Mouse (Mus musculus) neural tube, embryonic 13.5 days (tissue): ENCODE data around the gene R3hdm4. TPM values are rescaled to one million over a fixed set of nuclear protein-coding genes. Genes with fewer than 3 reads are reported as not detected.
A peak's percentile ranks its signal among the peaks of the same experiment; 100 is the strongest.

Source experiments
- ATAC-seq: fragments of 200-750 bp; cut with Nextera tagmentation; 2 replicates; pipeline ENCODE4 v1.8.0; 2017; ENCODE audit warnings: low read depth, mild to moderate bottlenecking, moderate TSS enrichment, moderate library complexity
- H3K27ac ChIP-seq: fragments of 300-500 bp; sonication (generic); replicated peaks from 2 replicates; pipeline ENCODE4 v1.5.1; 2015; ENCODE audit warnings: moderate library complexity, mild to moderate bottlenecking, inconsistent platforms
- H3K27me3 ChIP-seq: fragments of 300-500 bp; sonication (generic); 2 replicates; pipeline ENCODE4 v1.6.1; 2015; ENCODE audit warnings: mild to moderate bottlenecking, inconsistent platforms
- H3K36me3 ChIP-seq: fragments of 300-500 bp; sonication (generic); 2 replicates; pipeline ENCODE4 v1.6.1; 2015; ENCODE audit warnings: mild to moderate bottlenecking, inconsistent platforms
- H3K4me1 ChIP-seq: fragments of 300-500 bp; sonication (generic); replicated peaks from 2 replicates; pipeline ENCODE4 v1.6.1; 2015; ENCODE audit warnings: inconsistent platforms
- H3K4me2 ChIP-seq: fragments of 300-500 bp; sonication (generic); 2 replicates; pipeline ENCODE4 v1.6.1; 2015; ENCODE audit warnings: inconsistent platforms, mild to moderate bottlenecking, moderate library complexity
- H3K4me3 ChIP-seq: fragments of 300-500 bp; sonication (generic); 2 replicates; pipeline ENCODE4 v1.5.1; 2015; ENCODE audit warnings: mild to moderate bottlenecking, inconsistent platforms
- H3K9ac ChIP-seq: fragments of 300-500 bp; sonication (generic); 2 replicates; pipeline ENCODE4 v1.6.1; 2015; ENCODE audit warnings: moderate library complexity, mild to moderate bottlenecking, inconsistent platforms
- H3K9me3 ChIP-seq: fragments of 300-500 bp; sonication (generic); 2 replicates; pipeline ENCODE4 v1.6.1; 2016; ENCODE audit warnings: inconsistent platforms
- WGBS: fragments of 180-500 bp; shearing (Covaris S2); methylation state at CpG from one replicate; pipeline ENCODE4 v1.1.7; 2015; 5-methylcytosine and 5-hydroxymethylcytosine counted together
- polyA plus RNA-seq: library from polyadenylated mRNA; unstranded; fragments of >200 nt; fragmentation: Nextera tagmentation; extraction: Ambion mirVana; gene quantifications from 2 replicates; pipeline ENCODE4 v1.2.1, GENCODE M21; 2015

R3hdm4 gene
- polyA plus RNA-seq, 1 experiment from 2014 or later: 249 TPM

GRCm38 (mm10) chr10:79936911-79937441 lies 16.0 kb upstream of the R3hdm4 start:
- 51% methylated on average over 27 of the region's 27 CpGs for WGBS
- Histone ChIP-seq H3K4me3 (no peak overlapping the region), H3K36me3 (peaks cover 45% of the 10 kb centered on the region), H3K27ac (peak overlapping the region; percentile 61), H3K4me2 (peak overlapping the region; percentile 27; the same call in 1 of the 2 replicates), H3K9me3 (no peaks in the 10 kb centered on the region), H3K27me3 (no peaks in the 10 kb centered on the region), H3K9ac (peak overlapping the region; percentile 41; the same call in 1 of the 2 replicates), H3K4me1 (peaks cover 62% of the 10 kb centered on the region)
- peak; percentile 26; the same call in 1 of the 2 replicates for ATAC-seq

DNA sequence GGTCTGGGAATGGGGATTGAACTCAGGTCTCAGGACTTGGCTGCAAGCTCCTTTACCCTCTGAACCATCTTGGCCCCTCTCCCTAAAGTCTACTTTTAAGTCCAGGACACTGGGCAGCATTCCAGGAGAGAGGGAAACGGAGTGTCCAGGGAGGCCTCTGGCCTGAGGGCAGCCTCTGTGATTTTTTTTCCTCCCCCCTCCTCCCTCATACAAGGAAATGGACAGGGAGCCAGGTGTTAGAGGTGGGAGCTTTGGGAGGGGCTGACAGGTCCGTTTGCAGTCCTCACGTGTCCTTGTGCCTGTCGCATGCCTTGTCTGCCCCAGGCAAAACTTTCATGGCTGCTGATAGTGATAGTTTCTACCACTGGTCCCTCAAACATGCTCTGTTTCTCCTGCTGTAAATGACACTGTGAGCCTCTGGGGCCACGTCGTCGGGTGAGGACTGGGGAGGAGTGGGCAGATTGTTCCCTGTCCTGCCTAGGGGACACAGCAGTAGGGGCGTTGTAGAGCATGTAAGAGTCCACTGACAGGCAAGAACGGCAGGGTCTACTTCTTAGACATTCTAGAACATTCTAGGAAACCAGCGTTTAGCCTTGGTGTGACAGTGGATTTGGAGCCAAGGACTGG lies 15.4 kb upstream of the R3hdm4 start:
- H3K36me3 ChIP-seq: peaks cover 46% of the 10 kb centered on the region
- no peaks in the 10 kb centered on the region for H3K9me3 ChIP-seq
- peaks cover 68% of the 10 kb centered on the region for H3K4me1 ChIP-seq
- no peaks in the 10 kb centered on the region for H3K27me3 ChIP-seq
- H3K27ac ChIP-seq: peak overlapping the region; percentile 61
- peak overlapping the region; percentile 27; the same call in 1 of the 2 replicates for H3K4me2 ChIP-seq
- ATAC-seq: no peak
- no peak overlapping the region for H3K4me3 ChIP-seq
- 75% methylated on average over 10 of the region's 10 CpGs for WGBS
- no peak overlapping the region for H3K9ac ChIP-seq

GRCm38 (mm10) chr10:79934794-79935569 lies 14.0 kb upstream of the R3hdm4 start:
- Histone ChIP-seq H3K9ac (no peak overlapping the region), H3K4me3 (no peak overlapping the region), H3K36me3 (peaks cover 47% of the 10 kb centered on the region), H3K4me2 (no peak overlapping the region), H3K9me3 (no peaks in the 10 kb centered on the region), H3K27ac (peak overlapping the region; percentile 80), H3K27me3 (no peaks in the 10 kb centered on the region), H3K4me1 (peaks cover 82% of the 10 kb centered on the region)
- no peak for ATAC-seq
- 89% methylated on average over 16 of the region's 16 CpGs for WGBS

- Histone ChIP-seq H3K36me3 (peaks cover 47% of the 10 kb centered on the region), H3K27me3 (no peaks in the 10 kb centered on the region), H3K4me3 (no peak overlapping the region), H3K4me1 (peaks cover 89% of the 10 kb centered on the region), H3K9me3 (no peaks in the 10 kb centered on the region), H3K9ac (no peak overlapping the region; the same call in 1 of the 2 replicates), H3K4me2 (no peak overlapping the region), H3K27ac (peak overlapping the region; percentile 80)
- 0 out of 2 replicates have a peak, but pooled peaks have one; percentile 15 for ATAC-seq
- 51% methylated on average over 13 of the region's 13 CpGs for WGBS
Measured at GRCm38 (mm10) chr10:79934272-79934721, 13.3 kb upstream of the R3hdm4 start.

GRCm38 (mm10) chr10:79933861-79934260 lies 12.9 kb upstream of the R3hdm4 start:
- no peaks in the 10 kb centered on the region for H3K27me3 ChIP-seq
- peak overlapping the region; percentile 80 for H3K27ac ChIP-seq
- ATAC-seq: no peak
- H3K9me3 ChIP-seq: no peaks in the 10 kb centered on the region
- peak overlapping the region; percentile 38; the same call in 1 of the 2 replicates for H3K9ac ChIP-seq
- no peak overlapping the region for H3K4me2 ChIP-seq
- WGBS: 27% methylated on average over 6 of the region's 6 CpGs
- no peak overlapping the region for H3K4me3 ChIP-seq
- peaks cover 47% of the 10 kb centered on the region for H3K36me3 ChIP-seq
- H3K4me1 ChIP-seq: peaks cover 94% of the 10 kb centered on the region

DNA sequence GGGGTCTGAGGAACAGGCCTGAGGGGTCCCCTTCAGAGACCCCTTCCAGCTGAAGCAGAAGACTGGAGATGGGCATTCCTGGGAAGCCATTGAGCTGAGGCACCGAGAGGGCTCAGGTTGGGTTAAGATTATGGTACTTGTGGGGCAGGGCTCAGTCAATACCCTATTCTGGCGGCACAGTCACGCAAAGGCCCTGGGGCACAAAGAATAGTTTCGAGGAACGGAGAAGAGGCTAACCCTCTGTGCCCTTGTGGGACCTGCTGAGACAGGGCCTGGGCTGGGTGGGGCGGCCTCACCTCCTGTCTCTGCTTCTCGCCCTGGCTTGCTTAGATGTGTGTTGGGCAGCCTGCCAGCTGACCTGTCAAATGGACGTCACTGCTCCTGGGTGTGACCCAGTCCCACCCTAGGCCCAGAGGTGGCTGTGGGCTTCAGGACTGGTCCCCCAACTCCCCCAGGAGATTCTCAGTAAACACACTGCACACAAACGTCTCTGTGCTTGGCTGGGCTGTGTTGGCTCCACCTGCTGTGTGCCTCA lies 12.2 kb upstream of the R3hdm4 start:
- H3K27me3 ChIP-seq: no peaks in the 10 kb centered on the region
- peak overlapping the region; percentile 43; the same call in 1 of the 2 replicates for H3K9ac ChIP-seq
- H3K4me1 ChIP-seq: peaks cover 95% of the 10 kb centered on the region
- ATAC-seq: no peak
- peaks cover 47% of the 10 kb centered on the region for H3K36me3 ChIP-seq
- peak overlapping the region; percentile 80 for H3K27ac ChIP-seq
- no peaks in the 10 kb centered on the region for H3K9me3 ChIP-seq
- WGBS: 62% methylated on average over 9 of the region's 9 CpGs
- H3K4me2 ChIP-seq: no peak overlapping the region; the same call in 1 of the 2 replicates
- no peak overlapping the region for H3K4me3 ChIP-seq

DNA sequence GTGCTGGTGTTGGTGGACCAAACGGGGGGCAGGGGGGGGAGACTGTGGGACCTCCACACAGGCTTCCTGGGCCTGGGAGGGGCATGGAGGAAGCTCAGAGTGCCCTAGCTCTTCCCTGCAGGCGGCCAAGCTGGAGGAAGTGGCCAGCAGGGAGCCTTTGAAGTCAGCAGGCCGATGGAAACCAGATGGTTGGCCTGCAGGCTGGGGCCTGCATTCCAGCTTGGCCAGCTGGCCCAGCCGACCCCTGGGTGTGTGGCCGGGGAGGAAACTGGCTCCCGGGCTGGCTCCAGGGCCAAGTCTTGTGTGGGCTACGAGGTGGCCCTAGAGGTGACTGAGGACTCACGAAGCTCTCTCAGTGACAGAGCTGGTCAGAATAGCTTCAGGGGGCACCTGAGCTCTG lies 11.7 kb upstream of the R3hdm4 start:
- H3K9ac ChIP-seq: peak overlapping the region; percentile 43; the same call in 1 of the 2 replicates
- H3K27ac ChIP-seq: peak overlapping the region; percentile 80
- H3K36me3 ChIP-seq: peaks cover 43% of the 10 kb centered on the region
- H3K4me1 ChIP-seq: peaks cover 90% of the 10 kb centered on the region
- no peak overlapping the region for H3K4me3 ChIP-seq
- ATAC-seq: no peak
- H3K27me3 ChIP-seq: no peaks in the 10 kb centered on the region
- no peaks in the 10 kb centered on the region for H3K9me3 ChIP-seq
- 15% methylated on average over 8 of the region's 8 CpGs for WGBS
- H3K4me2 ChIP-seq: peak overlapping the region; percentile 22

DNA sequence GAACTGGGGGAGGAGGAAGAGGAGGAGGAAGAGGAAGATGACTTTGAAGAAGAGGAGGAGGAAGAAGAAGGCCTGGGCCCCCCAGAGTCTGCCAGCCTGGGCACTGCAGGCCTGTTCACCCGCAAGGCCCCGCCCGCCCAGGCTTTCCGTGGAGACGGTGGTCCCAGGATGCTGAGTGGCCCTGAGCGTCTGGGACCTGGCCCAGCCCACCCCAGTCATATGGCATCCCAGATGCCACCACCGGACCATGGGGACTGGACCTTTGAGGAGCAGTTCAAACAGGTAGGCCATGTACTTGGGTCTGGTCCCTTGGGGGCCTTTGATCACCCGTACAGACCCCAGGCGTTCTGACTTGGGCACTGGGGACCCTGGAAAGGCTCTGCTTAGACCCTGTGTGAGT lies 10.8 kb upstream of the R3hdm4 start:
- Histone ChIP-seq H3K4me3 (no peak overlapping the region), H3K4me2 (0 out of 2 replicates have a peak overlapping the region, but pooled peaks have one; percentile 22), H3K27me3 (no peaks in the 10 kb centered on the region), H3K27ac (0 out of 2 replicates have a peak overlapping the region, but pooled peaks have one; percentile 80), H3K36me3 (peaks cover 42% of the 10 kb centered on the region), H3K9me3 (no peaks in the 10 kb centered on the region), H3K9ac (no peak overlapping the region), H3K4me1 (peaks cover 81% of the 10 kb centered on the region)
- 81% methylated on average over 9 of the region's 9 CpGs for WGBS
- ATAC-seq: no peak

GRCm38 (mm10) chr10:79930826-79931186 lies 9.8 kb upstream of the R3hdm4 start:
- no peaks in the 10 kb centered on the region for H3K27me3 ChIP-seq
- 51% methylated on average over 16 of the region's 16 CpGs for WGBS
- H3K36me3 ChIP-seq: peaks cover 40% of the 10 kb centered on the region
- no peaks in the 10 kb centered on the region for H3K9me3 ChIP-seq
- peak overlapping the region; percentile 94; the same call in 1 of the 2 replicates for H3K9ac ChIP-seq
- ATAC-seq: no peak
- peaks cover 79% of the 10 kb centered on the region for H3K4me1 ChIP-seq
- peak overlapping the region; percentile 76; the same call in 1 of the 2 replicates for H3K4me2 ChIP-seq
- H3K4me3 ChIP-seq: no peak overlapping the region
- peak overlapping the region; percentile 49; the same call in 1 of the 2 replicates for H3K27ac ChIP-seq

GRCm38 (mm10) chr10:79929967-79930825 lies 9.2 kb upstream of the R3hdm4 start:
- Histone ChIP-seq H3K4me1 (peaks cover 77% of the 10 kb centered on the region), H3K4me3 (peak overlapping the region; percentile 96), H3K27ac (peak overlapping the region; percentile 96), H3K9me3 (no peaks in the 10 kb centered on the region), H3K27me3 (no peaks in the 10 kb centered on the region), H3K9ac (peak overlapping the region; percentile 94), H3K36me3 (peaks cover 36% of the 10 kb centered on the region), H3K4me2 (peak overlapping the region; percentile 76)
- WGBS: 76% methylated on average over 18 of the region's 18 CpGs
- ATAC-seq: no peak
